Mouse (Mus musculus) small intestine, adult 2 months (tissue): ENCODE data around the gene Wfdc1. TPM values are rescaled to one million over a fixed set of nuclear protein-coding genes. Genes with fewer than 3 reads are reported as not detected.
A peak's percentile ranks its signal among the peaks of the same experiment; 100 is the strongest.

Source experiments
- H3K27ac ChIP-seq: fragments of 200-500 bp; 2 replicates; pipeline ENCODE4 v1.5.1; 2012; ENCODE audit warnings: low read depth, low read length, control low read depth, inconsistent platforms; ENCODE audit not compliant: insufficient read depth
- H3K27me3 ChIP-seq: fragments of 200-500 bp; 2 replicates; pipeline ENCODE4 v1.6.1; 2012; ENCODE audit warnings: mild to moderate bottlenecking, moderate library complexity, low read length, inconsistent platforms; ENCODE audit not compliant: control insufficient read depth, insufficient read depth
- H3K36me3 ChIP-seq: fragments of 200-500 bp; 2 replicates; pipeline ENCODE4 v1.6.1; 2012; ENCODE audit warnings: mild to moderate bottlenecking, low read length, control low read depth, inconsistent platforms; ENCODE audit not compliant: control insufficient read depth, insufficient read depth
- H3K4me1 ChIP-seq: fragments of 200-500 bp; 2 replicates; pipeline ENCODE4 v1.6.1; 2012; ENCODE audit warnings: low read length, inconsistent platforms, mixed read lengths; ENCODE audit not compliant: control insufficient read depth, insufficient read depth, insufficient read length
- H3K4me3 ChIP-seq: fragments of 200-500 bp; 2 replicates; pipeline ENCODE4 v1.5.1; 2012; ENCODE audit warnings: low read depth, mild to moderate bottlenecking, control low read depth, inconsistent platforms, low read length, moderate library complexity
- CTCF ChIP-seq: fragments of 200-500 bp; IDR thresholded peaks from 2 replicates; pipeline ENCODE4 v1.5.1; 2012; ENCODE audit warnings: low read depth, mild to moderate bottlenecking, control low read depth, inconsistent platforms, low read length, moderate library complexity, mixed read lengths; ENCODE audit not compliant: insufficient replicate concordance, insufficient read length; ENCODE audit errors: extremely low read depth
- POLR2A ChIP-seq: fragments of 200-500 bp; IDR thresholded peaks from 2 replicates; pipeline ENCODE4 v1.6.1; 2012; ENCODE audit warnings: low read depth, mild to moderate bottlenecking, control low read depth, inconsistent platforms, low read length, moderate library complexity
- WGBS: fragments of 180-500 bp; shearing (Covaris S2); methylation state at CpG from one replicate; pipeline ENCODE4 v1.1.7; 2018; 5-methylcytosine and 5-hydroxymethylcytosine counted together
- polyA plus RNA-seq: library from polyadenylated mRNA; depleted of rRNA; stranded (reverse); fragments of >200 nt; gene quantifications from 2 replicates; pipeline ENCODE4 v1.2.3, GENCODE M21; 2012

Wfdc1 gene
- polyA plus RNA-seq, 1 experiment = 34.5 TPM

GRCm38 (mm10) chr8:119719011-119719501 lies 52.9 kb downstream of the Wfdc1 start:
- no peak overlapping the region for H3K27ac ChIP-seq
- WGBS = 83% methylated on average over 12 of the region's 12 CpGs
- H3K27me3 ChIP-seq = no peaks in the 10 kb centered on the region
- no peak overlapping the region for H3K4me3 ChIP-seq
- TF ChIP-seq CTCF = no peak
- TF ChIP-seq POLR2A = no peak
- peaks cover 14% of the 10 kb centered on the region; the same call in 1 of the 2 replicates for H3K4me1 ChIP-seq
- no peaks in the 10 kb centered on the region for H3K36me3 ChIP-seq

GRCm38 (mm10) chr8:119722348-119722747 lies 56.2 kb downstream of the Wfdc1 start:
- 80% methylated on average over 6 of the region's 6 CpGs for WGBS
- no peak for TF ChIP-seq CTCF
- TF ChIP-seq POLR2A = no peak
- Histone ChIP-seq H3K27me3 (no peaks in the 10 kb centered on the region), H3K4me1 (peaks cover under 1% of the 10 kb centered on the region; the same call in 1 of the 2 replicates), H3K27ac (no peak overlapping the region), H3K4me3 (no peak overlapping the region), H3K36me3 (no peaks in the 10 kb centered on the region)

GRCm38 (mm10) chr8:119723676-119724075 lies 57.5 kb downstream of the Wfdc1 start:
- TF ChIP-seq POLR2A (no peak), CTCF (no peak)
- Histone ChIP-seq H3K4me3 (no peak overlapping the region), H3K27me3 (no peaks in the 10 kb centered on the region), H3K36me3 (no peaks in the 10 kb centered on the region), H3K4me1 (no peaks in the 10 kb centered on the region), H3K27ac (no peak overlapping the region)
- 44% methylated on average over 4 of the region's 4 CpGs for WGBS

DNA sequence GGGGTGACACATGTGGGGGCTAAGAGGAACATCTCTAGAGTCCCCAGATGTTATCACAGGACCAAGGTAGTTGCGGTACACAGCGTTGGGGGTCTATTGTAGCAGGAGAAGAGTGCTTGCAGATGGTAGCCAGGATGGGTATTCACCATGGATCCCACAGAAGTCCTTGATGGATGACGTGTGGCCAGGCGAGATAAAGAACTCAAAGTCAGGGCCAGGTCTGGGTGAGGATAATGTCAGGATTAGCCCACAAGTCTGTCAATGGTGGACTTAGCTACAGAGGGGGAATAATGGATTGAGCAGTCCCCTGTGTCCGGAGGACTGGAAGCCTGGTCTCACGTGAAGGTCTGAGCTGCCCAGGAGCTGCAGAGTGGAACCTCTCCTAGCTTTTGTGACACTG lies 58.4 kb downstream of the Wfdc1 start:
- WGBS = 92% methylated on average over 6 of the region's 6 CpGs
- no peaks in the 10 kb centered on the region for H3K36me3 ChIP-seq
- H3K27ac ChIP-seq = no peak overlapping the region
- no peak for TF ChIP-seq POLR2A
- TF ChIP-seq CTCF = no peak
- H3K4me1 ChIP-seq = no peaks in the 10 kb centered on the region
- H3K4me3 ChIP-seq = no peak overlapping the region
- H3K27me3 ChIP-seq = no peaks in the 10 kb centered on the region

DNA sequence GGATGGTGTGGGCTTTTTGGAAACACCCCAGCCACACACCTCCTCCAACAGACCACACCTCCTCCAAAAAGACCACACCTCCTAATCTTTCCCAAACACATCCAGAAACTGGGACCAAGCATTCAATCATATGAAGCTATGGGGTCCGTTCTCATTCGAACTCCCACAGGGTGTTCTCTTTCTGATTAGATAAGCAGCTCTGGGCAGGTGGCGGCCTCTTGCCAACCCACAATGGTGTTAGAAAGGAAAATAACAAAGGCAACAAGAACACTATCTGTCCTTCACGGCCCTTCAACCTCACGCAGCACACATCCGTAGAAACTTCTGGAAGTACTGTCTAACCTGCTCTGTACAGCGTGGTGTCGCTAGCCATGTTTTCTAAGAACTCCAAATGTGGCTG lies 60.9 kb downstream of the Wfdc1 start:
- WGBS = 59% methylated on average over 8 of the region's 8 CpGs
- Histone ChIP-seq H3K27ac (no peak overlapping the region), H3K27me3 (no peaks in the 10 kb centered on the region), H3K4me1 (peaks cover 6% of the 10 kb centered on the region; the same call in 1 of the 2 replicates), H3K4me3 (no peak overlapping the region), H3K36me3 (no peaks in the 10 kb centered on the region)
- TF ChIP-seq CTCF (no peak), POLR2A (no peak)

DNA sequence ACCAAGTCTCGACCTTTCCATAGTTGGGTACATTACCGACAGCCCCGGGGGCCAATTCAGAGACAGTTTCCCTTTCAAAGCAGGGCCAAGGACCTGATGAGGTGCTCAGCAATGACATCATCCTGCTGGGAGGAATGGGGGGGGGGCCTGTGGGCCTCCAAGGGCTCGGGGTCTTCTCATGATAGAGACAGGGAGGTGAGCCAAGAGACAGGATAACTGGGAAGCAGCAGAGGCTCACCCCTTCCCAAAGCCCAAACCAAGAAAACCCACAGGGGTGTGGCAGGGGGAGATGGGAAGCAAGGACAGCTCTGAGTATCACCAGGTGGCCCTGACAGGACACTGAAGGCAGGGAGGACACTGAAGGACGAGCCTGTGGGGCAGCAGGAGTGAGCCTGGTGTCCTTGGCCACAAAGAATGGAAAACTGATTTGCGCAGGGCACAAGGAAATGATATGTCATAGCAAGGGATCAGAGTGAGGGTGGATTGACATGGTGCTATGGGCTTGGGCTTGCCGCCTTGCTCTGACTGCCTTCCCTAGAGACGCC lies 62.3 kb downstream of the Wfdc1 start:
- no peaks in the 10 kb centered on the region for H3K27me3 ChIP-seq
- no peak overlapping the region for H3K4me3 ChIP-seq
- WGBS = 90% methylated on average over 8 of the region's 8 CpGs
- no peak for TF ChIP-seq CTCF
- no peak for TF ChIP-seq POLR2A
- H3K4me1 ChIP-seq = peaks cover 12% of the 10 kb centered on the region; the same call in 1 of the 2 replicates
- H3K36me3 ChIP-seq = no peaks in the 10 kb centered on the region
- no peak overlapping the region for H3K27ac ChIP-seq

- Histone ChIP-seq H3K4me1 (peaks cover 12% of the 10 kb centered on the region; the same call in 1 of the 2 replicates), H3K27me3 (no peaks in the 10 kb centered on the region)
Observed at GRCm38 (mm10) chr8:119732072-119732471, 65.9 kb downstream of the Wfdc1 start.

More at GRCm38 (mm10) chr8:119732072-119732471, 65.9 kb downstream of the Wfdc1 start:
- 35% methylated on average over 13 of the region's 13 CpGs for WGBS
- H3K4me3 ChIP-seq = no peak overlapping the region
- 0 out of 2 replicates have a peak overlapping the region, but pooled peaks have one; percentile 21 for H3K27ac ChIP-seq
- TF ChIP-seq POLR2A = no peak
- TF ChIP-seq CTCF = no peak
- no peaks in the 10 kb centered on the region for H3K36me3 ChIP-seq
